Mouse (Mus musculus): ENCODE results near the gene Pan3. TPM values are rescaled to one million over a fixed set of nuclear protein-coding genes. Genes with fewer than 3 reads are reported as not detected.

Gene Pan3
- total RNA-seq, 2 experiments from 2014 or later, result 17.4 to 29.3 TPM

- TF ChIP-seq CTCF (IDR thresholded peaks at IDR 0.05), result no peak
- H3K27ac ChIP-seq, result no peak overlapping the region
- H3K4me3 ChIP-seq, result no peak overlapping the region
- DNase-seq, result no peak
- intact Hi-C loops (cut with DNase I), result no loop called here
Measured at GRCm38 (mm10) chr5:147406135-147406534, 23.8 kb upstream of the Pan3 start.

GRCm38 (mm10) chr5:147408731-147409130 lies 21.2 kb upstream of the Pan3 start:
- peak overlapping the region; percentile 23 for H3K4me3 ChIP-seq

DNA sequence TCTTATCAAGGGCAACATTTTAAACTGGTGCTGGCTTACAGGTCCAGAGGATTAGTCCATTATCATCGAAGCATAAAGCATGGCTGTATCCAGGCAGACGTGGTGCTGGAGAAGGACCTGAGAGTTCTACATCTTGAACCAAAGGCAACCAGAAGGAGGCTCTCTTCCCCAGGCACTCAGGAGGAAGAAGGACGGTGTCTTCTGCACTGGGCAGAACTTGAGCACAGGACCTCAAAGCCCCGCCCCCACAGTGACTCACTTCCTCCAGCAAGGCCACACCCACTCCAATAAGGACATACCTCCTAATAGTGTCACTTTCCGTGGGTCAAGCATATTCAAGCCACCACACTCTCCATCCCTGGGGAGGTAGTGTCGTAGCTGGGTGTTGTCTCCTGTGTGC lies 19.4 kb upstream of the Pan3 start:
- intact Hi-C loops (cut with DNase I), result no loop called here
- no peak overlapping the region for H3K27ac ChIP-seq
- no peak for DNase-seq
- no peak for TF ChIP-seq CTCF (IDR thresholded peaks at IDR 0.05)
- no peak overlapping the region for H3K4me3 ChIP-seq

More at GRCm38 (mm10) chr5:147408731-147409130, 21.2 kb upstream of the Pan3 start:
- H3K27ac ChIP-seq, result no peak overlapping the region
- no peak for TF ChIP-seq CTCF (IDR thresholded peaks at IDR 0.05)
- no peak for DNase-seq
- intact Hi-C loops (cut with DNase I), result no loop called here

GRCm38 (mm10) chr5:147417986-147418385 lies 12.0 kb upstream of the Pan3 start:
- intact Hi-C loops (cut with DNase I), result loop anchor here (5.0 kb wide), 1 partner anchor 429 kb away; no protein-coding TSS in a partner anchor
- no peak for TF ChIP-seq CTCF (IDR thresholded peaks at IDR 0.05)
- Histone ChIP-seq H3K27ac (no peak overlapping the region), H3K4me3 (no peak overlapping the region)
- DNase-seq, result no peak

DNA sequence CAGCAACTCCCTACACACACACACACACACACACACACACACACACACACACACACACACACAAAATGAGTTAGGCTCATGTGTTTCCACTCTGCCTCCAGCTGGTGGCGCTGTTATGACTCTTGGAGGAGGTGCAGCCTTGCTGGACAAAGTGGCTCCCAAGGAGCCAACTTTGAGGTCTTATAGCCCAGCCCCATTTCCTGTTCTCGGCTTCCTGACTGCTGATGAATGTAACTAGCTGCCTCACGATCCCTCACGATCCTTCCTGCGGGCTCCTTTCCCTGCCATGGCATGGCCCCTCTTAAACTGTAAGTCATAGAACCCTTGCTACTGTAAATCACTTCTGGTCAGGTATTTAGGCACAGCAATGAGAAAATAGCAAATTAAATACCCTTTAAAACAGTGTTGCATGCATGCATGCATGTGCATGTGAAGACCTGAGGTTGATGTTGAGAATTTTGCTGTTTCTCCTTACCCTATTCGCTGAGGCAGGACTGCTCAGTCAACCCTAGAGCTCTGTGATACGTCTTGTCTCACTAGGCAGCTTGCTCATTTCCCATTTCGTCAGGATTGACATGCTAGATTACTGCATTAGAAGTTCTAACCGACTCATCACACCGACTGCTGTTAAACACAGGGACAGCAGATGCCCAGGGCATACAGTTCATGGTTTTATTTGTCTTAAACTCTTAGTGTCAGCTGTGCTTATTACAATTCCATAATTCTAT lies 11.4 kb upstream of the Pan3 start:
- Histone ChIP-seq H3K27ac (0 out of 2 replicates have a peak overlapping the region, but pooled peaks have one; percentile 16), H3K4me3 (peak overlapping the region; percentile 45)
- intact Hi-C loops (cut with DNase I), result loop anchor here (5.0 kb wide), 1 partner anchor 429 kb away; no protein-coding TSS in a partner anchor

GRCm38 (mm10) chr5:147423612-147424011 lies 6.3 kb upstream of the Pan3 start:
- DNase-seq, result peak; percentile 34
- intact Hi-C loops (cut with DNase I), result no loop called here
- Histone ChIP-seq H3K27ac (no peak overlapping the region), H3K4me3 (no peak overlapping the region)
- no peak; the same call in 1 of the 2 replicates for TF ChIP-seq CTCF (IDR thresholded peaks at IDR 0.05)

More for the DNA sequence above, 11.4 kb upstream of the Pan3 start:
- peak; percentile 54 for TF ChIP-seq CTCF (IDR thresholded peaks at IDR 0.05)
- DNase-seq, result peak; percentile 72

GRCm38 (mm10) chr5:147426048-147426805 lies 3.7 kb upstream of the Pan3 start:
- no peak overlapping the region for H3K27ac ChIP-seq
- intact Hi-C loops (cut with DNase I), result loop anchor here (5.0 kb wide), 1 partner anchor 479 kb away; the partner anchor contains the start of gene Gtf3a

GRCm38 (mm10) chr5:147430361-147430935 lies 487 bp downstream of the Pan3 start:
- peak; percentile 84 for DNase-seq

More at GRCm38 (mm10) chr5:147426048-147426805, 3.7 kb upstream of the Pan3 start:
- no peak for DNase-seq
- H3K4me3 ChIP-seq, result no peak overlapping the region
- no peak for TF ChIP-seq CTCF (IDR thresholded peaks at IDR 0.05)

DNA sequence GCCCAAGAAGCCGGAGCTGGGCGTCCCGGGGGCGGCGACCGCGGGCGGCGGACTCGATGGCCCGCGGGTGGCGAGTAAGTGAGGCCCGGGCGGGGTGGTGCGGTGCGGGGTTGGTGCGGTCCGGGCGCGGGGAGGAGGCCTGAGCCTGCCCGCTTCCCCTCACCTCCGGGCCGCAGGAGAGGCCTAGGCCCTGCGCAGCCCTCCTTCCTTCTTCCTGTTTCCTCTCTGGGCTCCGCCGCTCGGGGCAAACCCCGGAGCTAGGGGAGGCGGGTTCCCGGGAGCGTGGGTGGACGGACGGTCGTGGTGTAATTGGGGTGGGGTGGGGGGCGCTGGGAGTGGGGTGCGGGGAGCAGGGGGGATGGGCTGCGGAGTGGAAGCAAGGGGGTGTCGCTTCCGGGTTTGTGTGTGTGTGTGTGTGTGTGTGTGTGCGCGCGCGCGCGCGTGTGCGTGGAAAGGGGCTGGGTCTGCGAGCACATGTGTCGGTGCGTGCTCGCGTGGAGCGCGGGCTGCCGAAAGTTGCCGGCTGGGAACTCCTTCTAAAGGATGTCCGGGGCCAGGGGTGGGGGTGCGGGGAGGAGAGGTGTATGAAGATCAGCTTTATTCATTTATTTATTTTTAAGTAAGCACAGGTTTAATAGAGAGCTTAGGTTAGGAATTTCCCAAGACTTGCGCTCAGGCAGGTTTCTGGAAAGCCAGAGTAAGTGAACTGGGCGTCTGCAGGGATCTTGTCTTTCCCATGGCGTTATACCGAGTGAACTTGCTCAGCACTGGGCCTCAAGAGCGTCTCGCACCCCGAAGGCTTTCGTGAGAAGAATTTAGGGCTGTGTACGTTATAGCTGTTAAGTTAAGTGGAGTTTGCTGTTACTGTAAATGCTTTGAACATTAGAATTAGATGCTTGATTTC lies 1.2 kb downstream of the Pan3 start:
- Histone ChIP-seq H3K27ac (peak overlapping the region; percentile 99), H3K4me3 (peak overlapping the region; percentile 97)
- DNase-seq, result peak; percentile 73
- no peak for TF ChIP-seq CTCF (IDR thresholded peaks at IDR 0.05)
- intact Hi-C loops (cut with DNase I), result loop anchor here (5.0 kb wide), 2 partner anchors 66 to 111 kb away; no protein-coding TSS in a partner anchor

More at GRCm38 (mm10) chr5:147430361-147430935, 487 bp downstream of the Pan3 start:
- intact Hi-C loops (cut with DNase I), result loop anchor here (5.0 kb wide), 2 partner anchors 67 to 112 kb away; no protein-coding TSS in a partner anchor
- TF ChIP-seq CTCF (IDR thresholded peaks at IDR 0.05), result no peak
- peak overlapping the region; percentile 99 for H3K27ac ChIP-seq
- peak overlapping the region; percentile 97 for H3K4me3 ChIP-seq

DNA sequence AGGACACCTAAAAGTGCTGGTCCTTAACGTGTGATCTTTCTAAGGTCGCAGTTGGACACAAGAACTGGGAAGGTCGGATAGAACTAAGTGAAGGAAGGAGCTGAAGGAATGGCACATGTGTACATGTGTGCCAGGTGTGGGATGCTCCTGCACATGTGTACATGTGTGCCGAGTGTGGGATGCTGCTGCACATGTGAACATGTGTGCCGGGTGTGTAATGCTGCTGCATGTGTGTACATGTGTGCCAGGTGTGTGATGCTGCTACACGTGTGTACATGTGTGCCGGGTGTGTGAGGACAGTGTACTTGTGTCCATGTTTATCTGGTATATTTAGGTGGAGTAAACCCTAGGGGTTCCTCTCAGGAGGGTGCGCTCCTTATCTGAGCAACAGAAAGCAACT lies 3.0 kb downstream of the Pan3 start:
- Histone ChIP-seq H3K4me3 (no peak overlapping the region; the same call in 1 of the 2 replicates), H3K27ac (no peak overlapping the region)
- TF ChIP-seq CTCF (IDR thresholded peaks at IDR 0.05), result no peak
- no peak for DNase-seq
- intact Hi-C loops (cut with DNase I), result loop anchor here (5.0 kb wide), 2 partner anchors 64 to 109 kb away; no protein-coding TSS in a partner anchor

DNA sequence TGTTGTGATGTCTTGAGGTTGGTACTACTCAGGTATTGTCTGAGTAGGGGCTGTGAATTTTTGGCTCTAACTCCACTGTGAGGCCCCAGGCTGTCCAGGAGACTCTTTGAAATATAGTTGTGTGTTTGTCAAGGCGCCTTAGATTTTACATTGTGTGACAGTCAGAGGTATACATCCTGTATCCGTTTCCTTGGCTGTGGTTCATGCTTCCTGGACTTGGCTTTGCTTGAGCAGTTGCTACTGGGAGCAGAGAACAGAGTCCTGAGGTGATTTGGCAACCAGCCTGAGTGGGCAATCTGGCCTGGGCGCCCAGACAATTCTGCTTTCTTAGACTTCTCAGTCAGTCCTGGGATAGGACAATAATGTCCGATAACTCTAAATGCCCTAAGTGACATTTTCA lies 5.3 kb downstream of the Pan3 start:
- intact Hi-C loops (cut with DNase I), result no loop called here
- TF ChIP-seq CTCF (IDR thresholded peaks at IDR 0.05), result no peak

More for the DNA sequence above, 5.3 kb downstream of the Pan3 start:
- peak; percentile 33 for DNase-seq
- peak overlapping the region; percentile 29 for H3K27ac ChIP-seq
- H3K4me3 ChIP-seq, result peak overlapping the region; percentile 4; the same call in 1 of the 2 replicates
